Mouse (Mus musculus): ENCODE measurements at regions not wholly inside any gene's neighbourhood (a gene's known extent, or its start where the extent isn't known, plus 50 kb on each side); places are given as distances from the start of the nearest gene placed in this dataset.
A peak's percentile ranks its signal among the peaks of the same experiment; 100 is the strongest.

- DNase-seq: no peak
These were observed 565.8 kb upstream of the Adam5 start for GRCm38 (mm10) chr8:25389947-25390346.

- DNase-seq: peak; percentile 94
These were observed 565.2 kb upstream of the Adam5 start for GRCm38 (mm10) chr8:25389371-25389855.

- DNase-seq: peak; percentile 93
These were observed 564.6 kb upstream of the Adam5 start for GRCm38 (mm10) chr8:25388811-25389210.

GRCm38 (mm10) chr8:25385186-25385585, 561.0 kb upstream of the Adam5 start:
- DNase-seq: no peak

- DNase-seq: no peak
These were observed 560.4 kb upstream of the Adam5 start for GRCm38 (mm10) chr8:25384591-25384990.

- DNase-seq: no peak
These were observed 549.1 kb upstream of the Adam5 start for GRCm38 (mm10) chr8:25373276-25373675.

GRCm38 (mm10) chr8:25370947-25371346, 546.8 kb upstream of the Adam5 start:
- no peak for DNase-seq

- DNase-seq: no peak
These were observed 545.2 kb upstream of the Adam5 start for GRCm38 (mm10) chr8:25369331-25369730.

- peak; percentile 96 for DNase-seq
These were observed 544.5 kb upstream of the Adam5 start for GRCm38 (mm10) chr8:25368561-25369091.

- no peak for DNase-seq
These were observed 543.8 kb upstream of the Adam5 start for GRCm38 (mm10) chr8:25367806-25368549.

- DNase-seq: peak; percentile 92
These were observed 542.0 kb upstream of the Adam5 start for GRCm38 (mm10) chr8:25366181-25366580.

- no peak for DNase-seq
These were observed 538.5 kb upstream of the Adam5 start for GRCm38 (mm10) chr8:25362656-25363055.

GRCm38 (mm10) chr8:25362146-25362545, 538.0 kb upstream of the Adam5 start:
- DNase-seq: no peak

GRCm38 (mm10) chr8:25361420-25361819, 537.3 kb upstream of the Adam5 start:
- no peak for DNase-seq

GRCm38 (mm10) chr8:25358539-25359165, 534.5 kb upstream of the Adam5 start:
- no peak for DNase-seq

- peak; percentile 92 for DNase-seq
These were observed 529.9 kb upstream of the Adam5 start for GRCm38 (mm10) chr8:25353822-25354770.

- peak; percentile 15 for DNase-seq
These were observed 529.2 kb upstream of the Adam5 start for GRCm38 (mm10) chr8:25353405-25353804.

GRCm38 (mm10) chr8:25348003-25348683, 524.0 kb upstream of the Adam5 start:
- peak; percentile 92 for DNase-seq

GRCm38 (mm10) chr8:25343160-25343602, 519.0 kb upstream of the Adam5 start:
- DNase-seq: peak; percentile 99

- peak; percentile 94 for DNase-seq
These were observed 518.3 kb upstream of the Adam5 start for GRCm38 (mm10) chr8:25342501-25342900.

GRCm38 (mm10) chr8:25341225-25341624, 517.1 kb upstream of the Adam5 start:
- DNase-seq: no peak

- no peak for DNase-seq
These were observed 516.6 kb upstream of the Adam5 start for GRCm38 (mm10) chr8:25340729-25341128.
